Mouse (Mus musculus): Measurements from ENCODE around the gene AC124108.1. TPM values are rescaled to one million over a fixed set of nuclear protein-coding genes. Genes with fewer than 3 reads are reported as not detected.

AC124108.1 gene
- polyA plus RNA-seq, 2 experiments, result 0.14 to 0.80 TPM

DNA sequence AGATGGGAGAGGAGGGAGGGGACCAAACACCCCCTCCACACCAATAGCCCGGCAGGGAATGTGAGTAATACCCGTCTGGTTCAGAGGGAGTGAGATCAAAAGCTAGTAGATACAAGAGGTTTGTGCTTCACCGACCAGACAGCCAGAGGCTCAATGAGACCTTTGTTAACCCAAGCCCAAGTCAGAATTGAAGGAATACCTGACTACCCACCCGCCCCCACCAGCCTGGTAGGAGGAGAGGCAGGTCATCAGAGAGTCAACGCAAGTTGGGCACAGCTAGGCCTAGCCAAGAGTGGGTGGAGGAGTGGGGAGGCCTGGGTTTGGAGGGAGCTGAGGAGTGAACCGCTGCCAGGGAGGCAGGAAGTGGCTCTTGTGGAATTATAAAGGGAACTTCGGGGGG lies 5.1 kb downstream of the AC124108.1 start:
- H3K4me3 ChIP-seq (replicated peaks; ENCODE audit: low read length), result no peak overlapping the region
- ATAC-seq (ENCODE audit: low FRiP score, low read depth), result no peak
- WGBS, result 15% methylated on average over 7 of the region's 7 CpGs
- TF ChIP-seq POLR2A (IDR thresholded peaks at IDR 0.05; ENCODE audit: borderline replicate concordance, extremely low read depth, insufficient read depth, insufficient read length), result no peak
- H3K27me3 ChIP-seq (ENCODE audit: control insufficient read depth, insufficient read depth, low read length), result peaks cover 16% of the 10 kb centered on the region
- H3K9me3 ChIP-seq (ENCODE audit: control insufficient read depth, low read length), result no peaks in the 10 kb centered on the region
- H3K4me2 ChIP-seq (replicated peaks; ENCODE audit: low read depth, low read length, severe bottlenecking), result no peak overlapping the region
- H3K9ac ChIP-seq (ENCODE audit: low read depth, low read length, severe bottlenecking), result no peak overlapping the region
- no peak for DNase-seq (ENCODE audit: low spot score)
- no peaks in the 10 kb centered on the region for H3K36me3 ChIP-seq (ENCODE audit: control insufficient read depth, insufficient read depth, low read length)
- H3K27ac ChIP-seq (replicated peaks; ENCODE audit: low read depth, low read length), result no peak overlapping the region
- H3K4me1 ChIP-seq (ENCODE audit: control insufficient read depth, insufficient read depth, low read length), result peaks cover 30% of the 10 kb centered on the region

DNA sequence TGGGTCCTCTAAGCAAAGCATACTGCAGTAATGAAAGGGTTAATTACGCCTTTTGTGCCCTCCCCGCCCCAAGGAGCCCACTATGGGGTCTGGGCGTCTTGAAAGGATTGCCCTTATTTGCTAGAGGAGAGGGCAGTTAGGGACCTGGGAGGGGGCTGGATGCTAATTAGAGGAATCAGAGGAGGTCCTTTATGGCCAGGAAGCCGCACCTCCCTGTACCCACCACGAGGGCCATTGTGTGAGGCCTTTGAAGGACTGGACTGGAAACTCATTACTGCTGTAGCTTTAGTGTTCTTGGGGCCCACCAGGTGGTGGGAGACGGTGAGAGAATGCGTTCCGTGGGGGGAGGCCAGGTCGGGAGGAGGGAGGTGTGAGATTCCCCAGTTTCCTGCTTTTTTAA lies 6.4 kb downstream of the AC124108.1 start:
- Histone ChIP-seq H3K4me3 (replicated peaks; ENCODE audit: low read length) (no peak overlapping the region), H3K4me1 (ENCODE audit: control insufficient read depth, insufficient read depth, low read length) (peaks cover 24% of the 10 kb centered on the region), H3K4me2 (replicated peaks; ENCODE audit: low read depth, low read length, severe bottlenecking) (no peak overlapping the region), H3K9ac (ENCODE audit: low read depth, low read length, severe bottlenecking) (no peak overlapping the region), H3K9me3 (ENCODE audit: control insufficient read depth, low read length) (no peaks in the 10 kb centered on the region), H3K27ac (replicated peaks; ENCODE audit: low read depth, low read length) (no peak overlapping the region), H3K36me3 (ENCODE audit: control insufficient read depth, insufficient read depth, low read length) (no peaks in the 10 kb centered on the region), H3K27me3 (ENCODE audit: control insufficient read depth, insufficient read depth, low read length) (0 out of 2 replicates have a peak, but pooled peaks cover 3% of the 10 kb centered on the region)
- WGBS, result 12% methylated on average over 9 of the region's 9 CpGs
- ATAC-seq (ENCODE audit: low FRiP score, low read depth) (no peak), DNase-seq (ENCODE audit: low spot score) (no peak)
- no peak for TF ChIP-seq POLR2A (IDR thresholded peaks at IDR 0.05; ENCODE audit: borderline replicate concordance, extremely low read depth, insufficient read depth, insufficient read length)

DNA sequence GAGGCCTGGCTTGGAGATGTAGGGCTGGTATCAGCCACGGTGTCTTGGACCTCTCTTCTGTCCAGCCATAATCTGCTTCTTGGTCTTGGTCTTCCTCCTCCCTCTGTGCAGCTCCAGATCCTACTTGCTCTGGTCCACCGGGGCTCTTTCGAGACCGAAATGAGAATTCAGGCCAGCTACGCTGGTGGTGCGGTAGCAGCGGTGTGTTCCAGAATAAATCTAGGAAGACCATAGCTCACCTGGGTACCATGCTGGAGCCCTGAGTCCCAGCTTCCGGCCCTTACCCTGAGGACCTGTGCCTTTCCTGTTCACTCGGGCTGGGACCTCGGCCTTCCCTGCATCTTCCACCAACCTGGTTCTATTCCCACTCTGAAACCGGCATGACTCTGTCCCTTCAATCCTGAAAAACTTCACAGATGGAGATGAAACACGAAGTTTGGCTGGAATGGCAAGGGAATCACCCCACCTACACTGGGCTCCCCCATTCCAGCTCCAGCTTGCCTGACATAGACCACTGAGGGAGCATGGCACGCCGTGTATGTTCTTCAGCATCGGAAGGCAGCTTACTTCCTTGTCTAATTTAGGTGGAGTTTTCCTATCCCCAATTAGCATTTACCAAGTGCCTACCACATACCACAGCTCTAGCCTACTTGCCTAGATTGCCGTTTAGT lies 7.3 kb downstream of the AC124108.1 start:
- DNase-seq (ENCODE audit: low spot score) (no peak), ATAC-seq (ENCODE audit: low FRiP score, low read depth) (no peak)
- Histone ChIP-seq H3K27me3 (ENCODE audit: control insufficient read depth, insufficient read depth, low read length) (no peaks in the 10 kb centered on the region), H3K4me3 (replicated peaks; ENCODE audit: low read length) (no peak overlapping the region), H3K4me2 (replicated peaks; ENCODE audit: low read depth, low read length, severe bottlenecking) (no peak overlapping the region), H3K9me3 (ENCODE audit: control insufficient read depth, low read length) (no peaks in the 10 kb centered on the region), H3K4me1 (ENCODE audit: control insufficient read depth, insufficient read depth, low read length) (peaks cover 24% of the 10 kb centered on the region), H3K27ac (replicated peaks; ENCODE audit: low read depth, low read length) (no peak overlapping the region), H3K9ac (ENCODE audit: low read depth, low read length, severe bottlenecking) (no peak overlapping the region), H3K36me3 (ENCODE audit: control insufficient read depth, insufficient read depth, low read length) (no peaks in the 10 kb centered on the region)
- no peak for TF ChIP-seq POLR2A (IDR thresholded peaks at IDR 0.05; ENCODE audit: borderline replicate concordance, extremely low read depth, insufficient read depth, insufficient read length)
- WGBS, result 72% methylated on average over 16 of the region's 16 CpGs

DNA sequence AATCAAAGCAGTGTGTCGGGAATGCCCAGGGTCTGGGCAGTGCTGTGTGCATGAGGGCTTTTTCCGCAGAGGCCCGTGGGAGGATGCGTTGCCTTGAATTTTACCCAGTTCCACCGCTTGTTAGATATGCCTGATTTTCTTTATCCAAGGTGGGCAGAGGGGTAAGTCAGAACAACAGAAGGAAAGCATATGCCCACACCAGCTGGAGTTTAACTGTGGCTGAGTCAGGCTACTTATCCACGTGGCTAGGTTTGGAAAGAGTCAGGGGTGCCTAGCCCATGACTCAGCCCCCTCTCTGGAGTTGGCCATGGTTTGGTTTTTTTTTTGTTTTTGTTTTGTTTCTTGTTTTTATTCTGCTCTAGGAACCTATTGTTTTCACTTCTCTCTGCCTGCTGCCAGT lies 8.0 kb downstream of the AC124108.1 start:
- Histone ChIP-seq H3K27me3 (ENCODE audit: control insufficient read depth, insufficient read depth, low read length) (no peaks in the 10 kb centered on the region), H3K4me3 (replicated peaks; ENCODE audit: low read length) (no peak overlapping the region), H3K36me3 (ENCODE audit: control insufficient read depth, insufficient read depth, low read length) (no peaks in the 10 kb centered on the region), H3K9ac (ENCODE audit: low read depth, low read length, severe bottlenecking) (no peak overlapping the region), H3K9me3 (ENCODE audit: control insufficient read depth, low read length) (no peaks in the 10 kb centered on the region), H3K4me2 (replicated peaks; ENCODE audit: low read depth, low read length, severe bottlenecking) (no peak overlapping the region), H3K27ac (replicated peaks; ENCODE audit: low read depth, low read length) (no peak overlapping the region), H3K4me1 (ENCODE audit: control insufficient read depth, insufficient read depth, low read length) (peaks cover 24% of the 10 kb centered on the region)
- DNase-seq (ENCODE audit: low spot score) (no peak), ATAC-seq (ENCODE audit: low FRiP score, low read depth) (no peak)
- TF ChIP-seq POLR2A (IDR thresholded peaks at IDR 0.05; ENCODE audit: borderline replicate concordance, extremely low read depth, insufficient read depth, insufficient read length), result no peak
- 70% methylated on average over 6 of the region's 6 CpGs for WGBS

DNA sequence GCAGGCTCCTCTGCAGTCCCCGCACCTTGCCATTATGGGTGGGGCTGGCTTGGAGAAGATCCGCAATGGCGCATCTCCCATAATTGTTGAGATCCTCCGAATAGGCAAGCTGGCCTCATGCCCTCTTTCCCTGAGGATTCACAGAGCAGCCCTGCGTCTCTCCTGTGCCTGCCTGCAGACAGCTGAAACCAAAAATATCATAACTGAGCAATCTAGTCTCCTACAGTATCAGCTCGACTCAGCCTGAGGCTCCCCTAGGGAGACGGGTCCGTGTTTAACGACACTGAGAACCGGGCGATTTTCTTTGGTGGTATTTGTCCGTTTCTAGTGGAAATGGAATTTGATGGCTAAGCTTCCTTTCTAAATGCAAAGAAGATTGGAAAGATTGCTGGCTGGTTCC lies 8.7 kb downstream of the AC124108.1 start:
- Histone ChIP-seq H3K27me3 (ENCODE audit: control insufficient read depth, insufficient read depth, low read length) (no peaks in the 10 kb centered on the region), H3K36me3 (ENCODE audit: control insufficient read depth, insufficient read depth, low read length) (no peaks in the 10 kb centered on the region), H3K4me1 (ENCODE audit: control insufficient read depth, insufficient read depth, low read length) (peaks cover 24% of the 10 kb centered on the region), H3K9ac (ENCODE audit: low read depth, low read length, severe bottlenecking) (0 out of 2 replicates have a peak overlapping the region, but pooled peaks have one; percentile 12), H3K4me3 (replicated peaks; ENCODE audit: low read length) (peak overlapping the region; percentile 36), H3K4me2 (replicated peaks; ENCODE audit: low read depth, low read length, severe bottlenecking) (peak overlapping the region; percentile 45), H3K27ac (replicated peaks; ENCODE audit: low read depth, low read length) (no peak overlapping the region), H3K9me3 (ENCODE audit: control insufficient read depth, low read length) (no peaks in the 10 kb centered on the region)
- WGBS, result 17% methylated on average over 12 of the region's 12 CpGs
- no peak for DNase-seq (ENCODE audit: low spot score)
- ATAC-seq (ENCODE audit: low FRiP score, low read depth), result no peak
- TF ChIP-seq POLR2A (IDR thresholded peaks at IDR 0.05; ENCODE audit: borderline replicate concordance, extremely low read depth, insufficient read depth, insufficient read length), result no peak

Measured in limb, embryonic 14.5 days (tissue).